Mouse (Mus musculus) embryonic fibroblast, embryonic 13.5 days (primary cell): ENCODE measurements around the gene Pias3.

Experiments
- CTCF ChIP-seq: IDR thresholded peaks from 2 replicates; pipeline ENCODE4 v1.5.1; 2011; ENCODE audit warnings: mild to moderate bottlenecking, control low read depth, low read length, moderate library complexity, borderline replicate concordance; ENCODE audit not compliant: insufficient read depth
- POLR2A ChIP-seq: IDR thresholded peaks from 2 replicates; pipeline ENCODE4 v1.6.1; 2011; ENCODE audit warnings: low read depth, mild to moderate bottlenecking, control low read depth, low read length, moderate library complexity

GRCm38 (mm10) chr3:96668424-96669067 lies 27.6 kb upstream of the Pias3 start:
- TF ChIP-seq POLR2A (no peak), CTCF (no peak)
